8 mouse cellular contexts compared by ENCODE assay signal in genomic region chr3:135689773-135690567, GRCm38 (mm10). TPM values are rescaled to one million over a fixed set of nuclear protein-coding genes. Genes with fewer than 3 reads are reported as not detected.
DNase-seq lines count a peak whose midpoint lies in the region; ATAC-seq and TF ChIP-seq lines count a peak whose summit lies in the region.

No protein-coding gene starts in this region.

- no peaks in the 10 kb centered on the region for H3K36me3 ChIP-seq in kidney, postnatal 0 days (ENCODE audit: insufficient read depth, low read length)
- no peaks in the 10 kb centered on the region for H3K36me3 ChIP-seq in hindbrain, embryonic 14.5 days (replicated peaks; ENCODE audit: control insufficient read depth, insufficient read depth)
- no peaks in the 10 kb centered on the region for H3K36me3 ChIP-seq in midbrain, embryonic 15.5 days (replicated peaks)

- DNase-seq in kidney, postnatal 0 days (ENCODE audit: low spot score): no peak
- no peak for DNase-seq in kidney, adult 9 months
- peak; percentile 11 for DNase-seq in brain, adult 2 months (ENCODE audit: low read depth, low spot score)
- no peak for DNase-seq in hindbrain, embryonic 14.5 days (ENCODE audit: low spot score)
- no peak for DNase-seq in left cerebral cortex, adult 8-10 months (ENCODE audit: low spot score in 2 of 2)
- DNase-seq in embryo, embryonic 11 days: no peak

- H3K9ac ChIP-seq in kidney, postnatal 0 days (ENCODE audit: low read depth, low read length): peak overlapping the region; percentile 99
- peak overlapping the region; percentile 96 for H3K9ac ChIP-seq in hindbrain, embryonic 14.5 days
- peak overlapping the region; percentile 85 for H3K9ac ChIP-seq in midbrain, embryonic 15.5 days

- no peak for TF ChIP-seq CTCF in kidney, postnatal 0 days (IDR thresholded peaks at IDR 0.05; ENCODE audit: low read depth)

- ATAC-seq in kidney, postnatal 0 days (replicated peaks; ENCODE audit: low FRiP score, low read depth): no peak
- ATAC-seq in hindbrain, embryonic 14.5 days (ENCODE audit: low FRiP score): no peak
- no peak for ATAC-seq in midbrain, embryonic 15.5 days (replicated peaks)
- ATAC-seq in frontal cortex, adult (ENCODE audit: low TSS enrichment): no peak

- peak overlapping the region; percentile 91 for H3K4me2 ChIP-seq in kidney, postnatal 0 days (ENCODE audit: low read length)
- peak overlapping the region; percentile 83 for H3K4me2 ChIP-seq in hindbrain, embryonic 14.5 days (replicated peaks)
- H3K4me2 ChIP-seq in midbrain, embryonic 15.5 days: peak overlapping the region; percentile 83

- WGBS in kidney, postnatal 0 days: 39% methylated on average over 10 of the region's 10 CpGs
- WGBS in hindbrain, embryonic 14.5 days: 53% methylated on average over 10 of the region's 10 CpGs
- 54% methylated on average over 10 of the region's 10 CpGs for WGBS in midbrain, embryonic 15.5 days

- peaks cover 19% of the 10 kb centered on the region; the same call in 1 of the 2 replicates for H3K4me1 ChIP-seq in kidney, postnatal 0 days (replicated peaks; ENCODE audit: insufficient read depth, low read length)
- peaks cover 22% of the 10 kb centered on the region for H3K4me1 ChIP-seq in hindbrain, embryonic 14.5 days (replicated peaks; ENCODE audit: control insufficient read depth, insufficient read depth, low read length)
- H3K4me1 ChIP-seq in midbrain, embryonic 15.5 days: peaks cover 25% of the 10 kb centered on the region

- H3K27me3 ChIP-seq in kidney, postnatal 0 days (ENCODE audit: insufficient read depth, low read length): no peaks in the 10 kb centered on the region
- no peaks in the 10 kb centered on the region for H3K27me3 ChIP-seq in hindbrain, embryonic 14.5 days (ENCODE audit: control insufficient read depth, insufficient read depth, low read length)
- H3K27me3 ChIP-seq in midbrain, embryonic 15.5 days (replicated peaks): no peaks in the 10 kb centered on the region

- no peaks in the 10 kb centered on the region for H3K9me3 ChIP-seq in kidney, postnatal 0 days (replicated peaks; ENCODE audit: low read length)
- no peaks in the 10 kb centered on the region for H3K9me3 ChIP-seq in hindbrain, embryonic 14.5 days (ENCODE audit: control insufficient read depth, low read length)
- no peaks in the 10 kb centered on the region for H3K9me3 ChIP-seq in midbrain, embryonic 15.5 days

- H3K4me3 ChIP-seq in kidney, postnatal 0 days (replicated peaks; ENCODE audit: low read depth, low read length): peak overlapping the region; percentile 90
- H3K4me3 ChIP-seq in hindbrain, embryonic 14.5 days (replicated peaks; ENCODE audit: low read length): peak overlapping the region; percentile 88
- peak overlapping the region; percentile 84 for H3K4me3 ChIP-seq in midbrain, embryonic 15.5 days

- H3K27ac ChIP-seq in kidney, postnatal 0 days: peak overlapping the region; percentile 96
- no peak overlapping the region for H3K27ac ChIP-seq in hindbrain, embryonic 14.5 days
- peak overlapping the region; percentile 88 for H3K27ac ChIP-seq in midbrain, embryonic 15.5 days

RNA-seq across cellular contexts. Expression of gene Nfkb1, which starts 1.4 kb away (rescaled TPM):
- 18.1 and 19.3 TPM in 2 replicates for polyA plus RNA-seq in kidney, postnatal 0 days (2015; fragmentation: Nextera tagmentation; extraction: Ambion mirVana)
- 9.1 and 10.2 TPM in 2 replicates for polyA plus RNA-seq in hindbrain, embryonic 14.5 days (2014; fragmentation: Nextera tagmentation; extraction: Ambion mirVana)
- polyA plus RNA-seq in midbrain, embryonic 15.5 days (2015; fragmentation: Nextera tagmentation; extraction: Ambion mirVana): 7.9 and 8.3 TPM in 2 replicates
- total RNA-seq in left cerebral cortex, adult 8-10 months (2022): 10 to 100 TPM; 21.1 to 24.1 (median 22.6) TPM
